Mouse (Mus musculus) left cerebral cortex, postnatal 10 days (tissue): ENCODE results near the gene Tgm1. TPM values are rescaled to one million over a fixed set of nuclear protein-coding genes. Genes with fewer than 3 reads are reported as not detected.
A peak's percentile ranks its signal among the peaks of the same experiment; 100 is the strongest.

Experiments
- DNase-seq, 2 experiments: peaks; one replicate each; pipeline ENCODE4 v3.0.0; 2021 to 2022; ENCODE audit warnings: low spot score in 2 of 2, mixed read lengths in 1 of 2; ENCODE audit errors: extremely low spot score in 1 of 2
- intact Hi-C: fragments of 180-260 bp; cut with DNase I; formaldehyde crosslinking; loops from one replicate; pipeline ENCODE4 v1.15.1; 2025
- total RNA-seq, 2 experiments: library from RNA; stranded (reverse); gene quantifications; 2 replicates each; pipeline ENCODE4 v1.2.3; 2021

The Tgm1 gene
- total RNA-seq, 2 experiments from 2014 or later: 0.24 TPM; not detected in 1

- no peak for DNase-seq
- intact Hi-C loops: no loop called here
Measured at GRCm38 (mm10) chr14:55697226-55697625, 16.5 kb downstream of the Tgm1 start.

- intact Hi-C loops: loop anchor here (10.0 kb wide), 1 partner anchor 225 kb away; no protein-coding TSS in a partner anchor
- no peak for DNase-seq
Measured at GRCm38 (mm10) chr14:55689433-55689832, 24.3 kb downstream of the Tgm1 start.

DNA sequence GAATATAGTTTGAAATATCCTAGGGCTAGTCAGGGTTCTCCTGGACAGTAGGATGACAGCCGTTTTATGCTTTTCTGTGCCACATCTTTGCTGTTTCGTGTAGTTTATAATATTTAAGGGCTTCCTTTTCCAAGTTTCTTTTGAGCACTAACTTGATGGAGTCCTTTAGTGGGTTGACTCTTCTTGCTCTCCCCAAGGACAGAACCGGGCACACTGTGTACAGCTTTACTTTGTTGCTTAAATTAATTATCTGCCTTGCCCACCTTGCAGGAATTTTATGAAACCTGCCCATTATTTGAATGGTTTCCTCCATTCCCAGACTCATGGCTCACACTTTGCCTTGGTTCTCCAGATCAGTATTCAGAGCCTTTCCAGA, 31.6 kb downstream of the Tgm1 start:
- intact Hi-C loops: loop anchor here (10.0 kb wide), 1 partner anchor 233 kb away; no protein-coding TSS in a partner anchor
- no peak for DNase-seq

- intact Hi-C loops: loop anchor here (10.0 kb wide), 1 partner anchor 233 kb away; no protein-coding TSS in a partner anchor
- peak; percentile 96 for DNase-seq
Measured at GRCm38 (mm10) chr14:55681160-55682117, 32.3 kb downstream of the Tgm1 start, which contains the start of gene Tinf2. Gene Tinf2, minus strand, starts transcription at chr14:55681820.

GRCm38 (mm10) chr14:55677615-55678014, 36.1 kb downstream of the Tgm1 start:
- no peak for DNase-seq
- intact Hi-C loops: no loop called here

GRCm38 (mm10) chr14:55672741-55673060, 41.0 kb downstream of the Tgm1 start:
- intact Hi-C loops: no loop called here

GRCm38 (mm10) chr14:55671833-55672740, 41.6 kb downstream of the Tgm1 start, which contains the start of the genes Gmpr2 and Nedd8:
Gene Gmpr2, plus strand, starts transcription at chr14:55671941.
Gene Nedd8, minus strand, starts transcription at chr14:55672124.
- intact Hi-C loops: no loop called here
- DNase-seq: peak; percentile 91 to 95

More at GRCm38 (mm10) chr14:55672741-55673060, 41.0 kb downstream of the Tgm1 start:
- DNase-seq: no peak

- intact Hi-C loops: no loop called here
- no peak for DNase-seq
Measured at GRCm38 (mm10) chr14:55671486-55671832, 42.3 kb downstream of the Tgm1 start.

DNA sequence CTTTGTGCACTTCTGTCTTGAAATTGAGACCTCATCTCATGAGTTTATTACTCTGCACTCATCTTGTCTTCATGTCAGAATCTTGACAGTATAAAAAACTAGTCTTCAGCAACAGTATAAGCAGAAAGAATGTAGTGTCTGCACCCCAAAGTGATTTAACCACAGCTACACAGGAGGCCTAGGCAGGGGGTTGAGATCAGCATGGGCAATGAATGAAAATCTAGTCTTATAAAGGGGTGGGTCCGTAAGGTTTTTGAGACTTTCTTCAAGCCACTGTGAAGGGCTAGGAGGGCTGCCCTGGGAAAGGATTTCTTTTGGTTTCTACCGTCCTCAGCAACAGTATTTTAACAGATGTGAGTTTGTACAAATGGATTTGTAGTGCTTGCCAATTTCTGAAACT, 53.1 kb downstream of the Tgm1 start:
- intact Hi-C loops: no loop called here
- no peak for DNase-seq

DNA sequence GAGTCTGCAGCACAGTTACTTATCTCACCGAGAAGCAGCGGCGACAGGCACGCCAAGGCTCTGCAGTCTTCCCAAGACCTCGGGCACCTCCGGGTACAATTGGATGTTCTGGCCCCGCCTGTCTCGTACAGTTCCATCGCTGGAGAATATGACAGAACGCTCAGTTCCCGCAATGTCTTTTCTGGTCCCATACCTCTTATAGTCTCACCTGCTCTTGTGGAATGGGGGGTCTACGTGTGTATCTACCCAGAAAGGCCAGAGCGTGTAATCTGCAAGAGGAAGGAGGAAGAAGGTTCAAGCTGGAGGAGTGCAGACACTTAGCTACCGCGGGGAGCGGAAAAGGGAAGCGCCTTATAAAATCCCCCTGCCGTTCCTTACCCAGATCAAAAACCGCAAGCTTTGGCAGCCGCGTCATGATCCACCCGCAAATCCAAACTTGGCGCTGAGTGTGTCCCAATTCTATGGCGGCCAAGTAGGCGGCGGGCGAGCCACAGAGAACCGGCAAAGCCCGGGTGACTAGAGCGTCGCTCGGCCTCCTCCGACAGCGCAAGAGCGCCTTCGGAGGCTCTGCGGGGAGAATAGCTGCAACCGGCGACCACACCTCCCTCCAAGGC, 53.7 kb downstream of the Tgm1 start, which contains the start of gene Mdp1:
Gene Mdp1, minus strand, starts transcription at position 549 of the 614 bp plus-strand sequence.
- DNase-seq: peak; percentile 75 to 88
- intact Hi-C loops: no loop called here

GRCm38 (mm10) chr14:55658011-55658410, 55.7 kb downstream of the Tgm1 start:
- intact Hi-C loops: no loop called here
- no peak for DNase-seq

DNA sequence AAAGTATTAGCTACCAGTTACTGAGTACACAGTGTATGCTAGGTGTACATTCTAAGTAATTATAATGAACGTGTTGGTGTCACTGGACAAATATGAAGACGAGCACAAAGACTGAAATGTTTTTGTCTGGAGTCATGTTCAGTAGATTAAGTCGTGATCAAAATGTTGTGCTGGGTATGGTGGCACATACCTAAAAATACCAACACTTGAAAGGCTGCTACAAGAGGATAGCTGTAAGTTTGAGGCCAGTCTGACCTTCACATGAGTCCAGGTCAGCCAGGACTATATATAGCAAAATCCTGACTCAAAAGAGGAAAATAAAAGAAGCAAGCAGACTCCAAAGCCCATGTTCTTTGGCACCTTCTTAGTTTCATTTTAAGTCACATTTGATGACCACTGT, 56.8 kb downstream of the Tgm1 start:
- no peak for DNase-seq
- intact Hi-C loops: no loop called here

- no peak for DNase-seq
- intact Hi-C loops: no loop called here
Measured at GRCm38 (mm10) chr14:55651528-55651927, 62.2 kb downstream of the Tgm1 start.

Other genes starting within 250 kb of the Tgm1 start
- 10 to 100 TPM; 11.6 to 12.9 TPM for gene Dhrs4, start 235.2 kb downstream of the Tgm1 start, total RNA-seq
- 100 to 1,000 TPM; 105 to 109 TPM for gene Carmil3, start 223.3 kb downstream of the Tgm1 start, total RNA-seq
- 100 to 1,000 TPM; 176 to 200 TPM for gene Cpne6, start 203.5 kb downstream of the Tgm1 start, total RNA-seq
- under 1 TPM; 0.18 to 0.49 TPM for gene Nrl, start 188.9 kb downstream of the Tgm1 start, total RNA-seq
- gene Pck2, start 173.7 kb downstream of the Tgm1 start, total RNA-seq: 10 to 100 TPM; 13.3 to 15.5 TPM
- 10 to 100 TPM; 66.1 to 68.0 TPM for gene Dcaf11, start 153.9 kb downstream of the Tgm1 start, total RNA-seq
- not detected for gene A730061H03Rik, start 153.5 kb downstream of the Tgm1 start, total RNA-seq
- gene Fitm1, start 138.3 kb downstream of the Tgm1 start, total RNA-seq: not detected
- 10 to 100 TPM; 83.0 to 84.9 TPM for gene Psme1, start 135.8 kb downstream of the Tgm1 start, total RNA-seq
- 10 to 100 TPM; 42.7 to 49.1 TPM for gene Emc9, start 128.6 kb downstream of the Tgm1 start, total RNA-seq
- gene Psme2, start 122.8 kb downstream of the Tgm1 start, total RNA-seq: 10 to 100 TPM; 56.3 to 67.2 TPM
- gene Rnf31, start 122.2 kb downstream of the Tgm1 start, total RNA-seq: 10 to 100 TPM; 33.3 to 45.4 TPM
- 10 to 100 TPM; 10.0 to 12.5 TPM for gene Irf9, start 110.4 kb downstream of the Tgm1 start, total RNA-seq
- gene Rec8, start 95.9 kb downstream of the Tgm1 start, total RNA-seq: 1 to 10 TPM; 2.9 to 3.2 TPM
- 100 to 1,000 TPM; 141 to 164 TPM for gene Ipo4, start 78.0 kb downstream of the Tgm1 start, total RNA-seq
- 1 to 10 TPM; 3.2 to 5.5 TPM for gene Gm49378, start 76.0 kb downstream of the Tgm1 start, total RNA-seq
- gene Tm9sf1, start 70.1 kb downstream of the Tgm1 start, total RNA-seq: 10 to 100 TPM; 43.1 to 45.0 TPM
- under 1 TPM; 0.75 to 0.85 TPM for gene Tssk4, start 63.7 kb downstream of the Tgm1 start, total RNA-seq
- gene Mdp1, start 53.4 kb downstream of the Tgm1 start, total RNA-seq: 10 to 100 TPM; 43.7 to 48.4 TPM
- gene Gmpr2, start 42.0 kb downstream of the Tgm1 start, total RNA-seq: 10 to 100 TPM; 27.6 to 27.9 TPM
- gene Nedd8, start 41.8 kb downstream of the Tgm1 start, total RNA-seq: 100 to 1,000 TPM; 355 to 367 TPM
- gene Tinf2, start 32.1 kb downstream of the Tgm1 start, total RNA-seq: 10 to 100 TPM; 13.9 to 16.0 TPM
- 10 to 100 TPM; 46.6 to 48.2 TPM for gene Rabggta, start 8.3 kb upstream of the Tgm1 start, total RNA-seq
- gene Dhrs1, start 31.8 kb upstream of the Tgm1 start, total RNA-seq: 10 to 100 TPM; 93.2 to 94.9 TPM
- gene Nop9, start 31.8 kb upstream of the Tgm1 start, total RNA-seq: 10 to 100 TPM; 15.8 to 18.5 TPM
- gene Cideb, start 44.5 kb upstream of the Tgm1 start, total RNA-seq: under 1 TPM; 0.49 to 0.84 TPM
- under 1 TPM; 0.41 to 0.43 TPM for gene Ltb4r2, start 47.5 kb upstream of the Tgm1 start, total RNA-seq
- gene Ltb4r1, start 52.0 kb upstream of the Tgm1 start, total RNA-seq: under 1 TPM; 0.51 to 0.64 TPM
- gene Adcy4, start 70.2 kb upstream of the Tgm1 start, total RNA-seq: 1 to 10 TPM; 3.3 to 4.0 TPM
- 1 to 10 TPM; 2.0 to 2.6 TPM for gene Ripk3, start 74.9 kb upstream of the Tgm1 start, total RNA-seq
- gene Nfatc4, start 109.2 kb upstream of the Tgm1 start, total RNA-seq: 1 to 10 TPM; 3.9 to 4.1 TPM
- gene Nynrin, start 140.1 kb upstream of the Tgm1 start, total RNA-seq: 10 to 100 TPM; 12.3 to 13.1 TPM
- under 1 TPM; 0.28 to 0.65 TPM for gene Cbln3, start 170.5 kb upstream of the Tgm1 start, total RNA-seq
- 10 to 100 TPM in 1 of 2 experiments, 1 to 10 TPM in 1; 9.8 to 11.3 TPM for gene Khnyn, start 171.0 kb upstream of the Tgm1 start, total RNA-seq
- gene Sdr39u1, start 186.4 kb upstream of the Tgm1 start, total RNA-seq: 10 to 100 TPM; 90.4 to 96.1 TPM
- under 1 TPM in 1 of 2 experiments, not detected in 1; 0.43 TPM for gene Cma1, start 230.7 kb upstream of the Tgm1 start, total RNA-seq
- gene Cma2, start 237.1 kb upstream of the Tgm1 start, total RNA-seq: not detected